ENCODE assay signal across 21 mouse cellular contexts in genomic region chr17:83562153-83563010, GRCm38 (mm10). TPM values are rescaled to one million over a fixed set of nuclear protein-coding genes. Genes with fewer than 3 reads are reported as not detected.
DNase-seq lines count a peak whose midpoint lies in the region; ATAC-seq and TF ChIP-seq lines count a peak whose summit lies in the region.
"Had no signal": no experiment of that assay in that cellular context is flagged by ENCODE, and none has a peak within 500 bp of the region (broad histone marks: within the 10 kb centered on the region; RNA-seq: fewer than 3 reads in every experiment).

No protein-coding gene starts in this region.

- no peaks in the 10 kb centered on the region for H3K27me3 ChIP-seq in intestine, embryonic 14.5 days (replicated peaks; ENCODE audit: control insufficient read depth, insufficient read depth, low read length)
- no peaks in the 10 kb centered on the region for H3K27me3 ChIP-seq in intestine, postnatal 0 days (replicated peaks; ENCODE audit: control insufficient read depth, insufficient read depth, low read length)
- H3K27me3 ChIP-seq in liver, embryonic 11.5 days (replicated peaks; ENCODE audit: control insufficient read depth, insufficient read depth, low read length), result no peaks in the 10 kb centered on the region
- H3K27me3 ChIP-seq: embryonic facial prominence, embryonic 12.5 days; heart, embryonic 15.5 days; hindbrain, embryonic 12.5 days; midbrain, embryonic 13.5 days; neural tube, embryonic 15.5 days had no signal

- peak; percentile 27 for DNase-seq in intestine, embryonic 14.5 days (ENCODE audit: low spot score)
- DNase-seq in c-Kit-positive CD71-positive TER-119-negative erythroid progenitor cells, embryonic 14.5 days (ENCODE audit: low read depth), result peak; percentile 74
- DNase-seq in liver, embryonic 11.5 days (ENCODE audit: low spot score), result no peak
- DNase-seq in MN1 (ENCODE audit: low spot score), result no peak
- DNase-seq in thymus, postnatal 4 days, result no peak
- DNase-seq in kidney, postnatal 4 days, result no peak
- DNase-seq: cerebellum, adult 11-12 months; cerebellum, postnatal 25 days; gastrocnemius, postnatal 36 days; lung, embryonic 14.5 days had no signal

- no peak for TF ChIP-seq CTCF in intestine, postnatal 0 days (IDR thresholded peaks at IDR 0.05; ENCODE audit: low read depth)

- 0 out of 2 replicates have a peak, but pooled peaks cover 3% of the 10 kb centered on the region for H3K4me1 ChIP-seq in intestine, embryonic 14.5 days (replicated peaks; ENCODE audit: control insufficient read depth, insufficient read depth, low read length)
- no peaks in the 10 kb centered on the region for H3K4me1 ChIP-seq in intestine, postnatal 0 days (replicated peaks; ENCODE audit: control insufficient read depth, insufficient read depth, low read length)
- H3K4me1 ChIP-seq in liver, embryonic 11.5 days (replicated peaks; ENCODE audit: control insufficient read depth, insufficient read depth, low read length), result peaks cover 10% of the 10 kb centered on the region

- no peak overlapping the region for H3K4me2 ChIP-seq in intestine, embryonic 14.5 days (ENCODE audit: low read length)
- no peak overlapping the region for H3K4me2 ChIP-seq in intestine, postnatal 0 days (replicated peaks; ENCODE audit: low read depth)
- no peak overlapping the region for H3K4me2 ChIP-seq in liver, embryonic 11.5 days
- H3K4me2 ChIP-seq: embryonic facial prominence, embryonic 12.5 days; heart, embryonic 15.5 days; hindbrain, embryonic 12.5 days; lung, embryonic 14.5 days; midbrain, embryonic 13.5 days; neural tube, embryonic 15.5 days had no signal

- H3K36me3 ChIP-seq in intestine, embryonic 14.5 days (ENCODE audit: control insufficient read depth, insufficient read depth, low read length), result no peaks in the 10 kb centered on the region
- no peaks in the 10 kb centered on the region for H3K36me3 ChIP-seq in intestine, postnatal 0 days (ENCODE audit: control insufficient read depth, insufficient read depth)
- no peaks in the 10 kb centered on the region for H3K36me3 ChIP-seq in liver, embryonic 11.5 days (ENCODE audit: control insufficient read depth, insufficient read depth, low read length)
- H3K36me3 ChIP-seq: embryonic facial prominence, embryonic 12.5 days; forebrain, embryonic 10.5 days; heart, embryonic 15.5 days; hindbrain, embryonic 12.5 days; midbrain, embryonic 13.5 days; neural tube, embryonic 15.5 days had no signal

- H3K4me3 ChIP-seq in intestine, embryonic 14.5 days (ENCODE audit: low read depth, low read length), result no peak overlapping the region
- no peak overlapping the region for H3K4me3 ChIP-seq in intestine, postnatal 0 days (ENCODE audit: low read depth, low read length)
- H3K4me3 ChIP-seq in liver, embryonic 11.5 days (ENCODE audit: low read depth, low read length), result no peak overlapping the region
- H3K4me3 ChIP-seq: embryonic facial prominence, embryonic 12.5 days; forebrain, embryonic 10.5 days; heart, embryonic 15.5 days; hindbrain, embryonic 12.5 days; midbrain, embryonic 13.5 days; myocyte; neural tube, embryonic 15.5 days had no signal

- no peak for ATAC-seq in intestine, embryonic 14.5 days (replicated peaks; ENCODE audit: low FRiP score, low TSS enrichment, low read depth)
- ATAC-seq in intestine, postnatal 0 days, result no peak
- ATAC-seq in liver, embryonic 11.5 days (replicated peaks; ENCODE audit: low FRiP score), result peak; percentile 96
- ATAC-seq in megakaryocyte-erythroid progenitor cell, adult 5-6 weeks (replicated peaks; ENCODE audit: low FRiP score, low TSS enrichment, poor library complexity, severe bottlenecking), result peak; percentile 87
- ATAC-seq: inflammation-experienced regulatory T-cells, adult 6 months; midbrain, embryonic 13.5 days had no signal

- WGBS in intestine, embryonic 14.5 days, result 92% methylated on average over 5 of the region's 5 CpGs
- WGBS in intestine, postnatal 0 days, result 76% methylated on average over 5 of the region's 5 CpGs
- WGBS in liver, embryonic 11.5 days, result 70% methylated on average over 5 of the region's 5 CpGs

- H3K9ac ChIP-seq in intestine, embryonic 14.5 days (ENCODE audit: low read length), result no peak overlapping the region
- no peak overlapping the region for H3K9ac ChIP-seq in intestine, postnatal 0 days (ENCODE audit: low read depth, low read length)
- no peak overlapping the region for H3K9ac ChIP-seq in liver, embryonic 11.5 days (ENCODE audit: low read depth, low read length)
- H3K9ac ChIP-seq: embryonic facial prominence, embryonic 12.5 days; heart, embryonic 15.5 days; hindbrain, embryonic 12.5 days; lung, embryonic 14.5 days; midbrain, embryonic 13.5 days; neural tube, embryonic 15.5 days had no signal

- H3K27ac ChIP-seq in intestine, embryonic 14.5 days (ENCODE audit: low read depth), result no peak overlapping the region
- no peak overlapping the region for H3K27ac ChIP-seq in intestine, postnatal 0 days (ENCODE audit: low read depth, low read length)
- peak overlapping the region; percentile 55; the same call in 1 of the 2 replicates for H3K27ac ChIP-seq in liver, embryonic 11.5 days (ENCODE audit: low read depth, low read length)
- H3K27ac ChIP-seq: embryonic facial prominence, embryonic 12.5 days; forebrain, embryonic 10.5 days; heart, embryonic 15.5 days; hindbrain, embryonic 12.5 days; macrophage; midbrain, embryonic 13.5 days; neural tube, embryonic 15.5 days had no signal

- H3K9me3 ChIP-seq in intestine, embryonic 14.5 days (ENCODE audit: control insufficient read depth, low read length), result no peaks in the 10 kb centered on the region
- H3K9me3 ChIP-seq in intestine, postnatal 0 days (ENCODE audit: control insufficient read depth), result no peaks in the 10 kb centered on the region
- no peaks in the 10 kb centered on the region for H3K9me3 ChIP-seq in liver, embryonic 11.5 days (ENCODE audit: control insufficient read depth, low read length)
- H3K9me3 ChIP-seq: embryonic facial prominence, embryonic 12.5 days; forebrain, embryonic 10.5 days; heart, embryonic 15.5 days; hindbrain, embryonic 12.5 days; midbrain, embryonic 13.5 days; neural tube, embryonic 15.5 days had no signal

RNA-seq across cellular contexts. Expression of gene Cox7a2l, which starts 45.3 kb away (rescaled TPM):
- polyA plus RNA-seq in intestine, embryonic 14.5 days (2014; fragmentation: Nextera tagmentation; extraction: Ambion mirVana), result 192 and 198 TPM in 2 replicates
- polyA plus RNA-seq in intestine, postnatal 0 days (2015; fragmentation: Nextera tagmentation; extraction: Ambion mirVana), result 226 and 233 TPM in 2 replicates
- polyA plus RNA-seq in liver, embryonic 11.5 days (2014; fragmentation: Nextera tagmentation; extraction: Ambion mirVana), result 134 and 136 TPM in 2 replicates
- total RNA-seq in megakaryocyte-erythroid progenitor cell, adult 5-6 weeks (2014; fragmentation: Nextera tagmentation), result 214 and 239 TPM in 2 replicates
- 161 and 186 TPM in 2 replicates for total RNA-seq in megakaryocyte-erythroid progenitor cell, adult 5-6 weeks (2017)

Comparison
In these comparisons a context has a peak if more than half of its experiments do, and no peak if none do; other contexts are left out.
1. ATAC-seq: peak in liver, embryonic 11.5 days (single experiment) and megakaryocyte-erythroid progenitor cell, adult 5-6 weeks (single experiment); none in intestine, embryonic 14.5 days (single experiment) and intestine, postnatal 0 days (single experiment).
2. DNase-seq: peak in intestine, embryonic 14.5 days (single experiment) and c-Kit-positive CD71-positive TER-119-negative erythroid progenitor cells, embryonic 14.5 days (single experiment); none in liver, embryonic 11.5 days (single experiment), MN1 (single experiment), thymus, postnatal 4 days (single experiment) and kidney, postnatal 4 days (0 of 2).